Mouse (Mus musculus): ENCODE measurements around the gene Fez1. TPM values are rescaled to one million over a fixed set of nuclear protein-coding genes. Genes with fewer than 3 reads are reported as not detected.

The Fez1 gene
- total RNA-seq, 2 experiments from 2014 or later = 324 to 329 TPM

Other genes with a start within 250 kb of the Fez1 start
- not detected for gene Gm17689, start 239.2 kb upstream of the Fez1 start, total RNA-seq (2021)
- not detected for gene A630095E13Rik, start 178.5 kb upstream of the Fez1 start, total RNA-seq (2021)
- not detected for gene Acrv1, start 128.6 kb upstream of the Fez1 start, total RNA-seq (2021)
- 1 to 10 TPM; 2.0 to 3.2 TPM for gene Chek1, start 94.8 kb upstream of the Fez1 start, total RNA-seq (2021)
- gene Stt3a, start 54.2 kb upstream of the Fez1 start, total RNA-seq (2021) = 10 to 100 TPM; 63.1 to 67.8 TPM
- gene Ei24, start 24.5 kb upstream of the Fez1 start, total RNA-seq (2021) = 100 to 1,000 TPM; 126 to 128 TPM

Measured in left cerebral cortex, postnatal 14 days (tissue).